In genomic region chr11:21430021-21430420, GRCm38 (mm10) we compare ENCODE assay signal across 17 mouse cellular contexts. TPM values are rescaled to one million over a fixed set of nuclear protein-coding genes. Genes with fewer than 3 reads are reported as not detected.
A peak's percentile ranks its signal among the peaks of the same experiment; 100 is the strongest.
DNase-seq lines count a peak whose midpoint lies in the region; TF ChIP-seq lines count a peak whose summit lies in the region.
"Had no signal": no experiment of that assay in that cellular context is flagged by ENCODE, and none has a peak within 500 bp of the region (broad histone marks: within the 10 kb centered on the region; RNA-seq: fewer than 3 reads in every experiment).

No protein-coding gene starts in this region.

- no peak for TF ChIP-seq POLR2A in heart, adult 2 months (IDR thresholded peaks at IDR 0.05; ENCODE audit: insufficient read depth, low read depth, low read length)

- H3K27me3 ChIP-seq in heart, adult 2 months (ENCODE audit: control insufficient read depth, insufficient read depth, low read length), result no peaks in the 10 kb centered on the region
- H3K27me3 ChIP-seq: embryonic facial prominence, embryonic 12.5 days; forebrain, embryonic 13.5 days; forebrain, embryonic 15.5 days; Patski had no signal

- H3K4me1 ChIP-seq in heart, adult 2 months (ENCODE audit: control insufficient read depth, insufficient read depth, low read length), result peaks cover 7% of the 10 kb centered on the region
- H3K4me1 ChIP-seq: embryonic facial prominence, embryonic 12.5 days; forebrain, embryonic 13.5 days; forebrain, embryonic 15.5 days had no signal

- peak overlapping the region; percentile 88 for H3K27ac ChIP-seq in gastrocnemius, adult 2 months
- no peak overlapping the region for H3K27ac ChIP-seq in heart, adult 2 months
- H3K27ac ChIP-seq: embryonic facial prominence, embryonic 10.5 days; embryonic facial prominence, embryonic 12.5 days; forebrain, embryonic 13.5 days; forebrain, embryonic 15.5 days had no signal

- peak; percentile 59 for DNase-seq in gastrocnemius, adult 2 months
- DNase-seq in gastrocnemius, postnatal 4 days (ENCODE audit: low spot score in 2 of 2), result no peak
- peak; percentile 28 for DNase-seq in kidney, adult 9 months
- DNase-seq in kidney, adult 8-10 months, result no peak
- DNase-seq in skeletal muscle tissue, adult 2 months (ENCODE audit: low read depth, low spot score), result peak; percentile 83
- no peak for DNase-seq in heart, adult 2 months
- DNase-seq: adrenal gland, adult 8-10 months; adrenal gland, postnatal 36 days; cerebellum, adult 11-12 months; cerebellum, adult 2 months; cerebellum, adult 9-10 months; cerebellum, postnatal 25 days had no signal

- TF ChIP-seq CTCF in gastrocnemius, adult 2 months (IDR thresholded peaks at IDR 0.05), result no peak
- TF ChIP-seq CTCF in heart, adult 2 months (IDR thresholded peaks at IDR 0.05), result no peak

- H3K4me3 ChIP-seq in gastrocnemius, adult 2 months, result no peak overlapping the region; the same call in 1 of the 2 replicates
- H3K4me3 ChIP-seq in heart, adult 2 months, result no peak overlapping the region
- H3K4me3 ChIP-seq: embryonic facial prominence, embryonic 10.5 days; embryonic facial prominence, embryonic 12.5 days; forebrain, embryonic 13.5 days; forebrain, embryonic 15.5 days had no signal

- no peaks in the 10 kb centered on the region for H3K79me2 ChIP-seq in heart, adult 2 months (replicated peaks; ENCODE audit: control insufficient read depth, insufficient read depth, low read length)

- H3K36me3 ChIP-seq in heart, adult 2 months (ENCODE audit: control insufficient read depth, insufficient read depth, low read length), result no peaks in the 10 kb centered on the region; the same call in 1 of the 2 replicates
- H3K36me3 ChIP-seq: embryonic facial prominence, embryonic 10.5 days; embryonic facial prominence, embryonic 12.5 days; forebrain, embryonic 15.5 days had no signal

- intact Hi-C loops in gastrocnemius, adult 2 months (cut with DNase I), result loop anchor here (1.0 to 5.0 kb wide), 3 partner anchors 61 to 118 kb away; no protein-coding TSS in a partner anchor
- intact Hi-C loops in heart, adult 2 months (cut with DNase I), result loop anchor here (5.0 kb wide), 1 partner anchor 78 kb away; no protein-coding TSS in a partner anchor

- TF ChIP-seq EP300 in heart, adult 2 months (IDR thresholded peaks at IDR 0.05; ENCODE audit: insufficient read depth, low read depth, low read length), result no peak

- H3K9ac ChIP-seq in heart, adult 2 months (ENCODE audit: low read depth, low read length), result no peak overlapping the region
- H3K9ac ChIP-seq: embryonic facial prominence, embryonic 12.5 days; forebrain, embryonic 13.5 days; forebrain, embryonic 15.5 days had no signal

- 41% methylated on average over 1 of the region's 1 CpGs for WGBS in heart, adult 2 months

RNA-seq across cellular contexts. Expression of gene Ugp2, which starts 59.0 kb away (rescaled TPM):
- total RNA-seq in gastrocnemius, adult 2 months (2021), result 100 to 1,000 TPM; 474 to 554 TPM
- total RNA-seq in gastrocnemius, postnatal 4 days (2021), result 100 to 1,000 TPM; 285 to 289 TPM
- total RNA-seq in heart, adult 2 months (2021), result 100 to 1,000 TPM; 214 to 235 TPM
- 34.0 and 74.8 TPM in 2 replicates for polyA plus RNA-seq in heart, adult 2 months (2012; rRNA removed)

Comparison
In these comparisons a context has a peak if more than half of its experiments do, and no peak if none do; other contexts are left out.
1. DNase-seq: peak in gastrocnemius, adult 2 months (single experiment), kidney, adult 9 months (single experiment) and skeletal muscle tissue, adult 2 months (single experiment); none in gastrocnemius, postnatal 4 days (0 of 2), kidney, adult 8-10 months (0 of 2) and heart, adult 2 months (0 of 2).